Mouse (Mus musculus) thymus, adult 18-20 months (tissue): Measurements from ENCODE around the gene Scrt2.
"Not testable (repeated sequence)": the region's sequence is repeated elsewhere in the genome, so short reads cannot be mapped to it uniquely, and the experiment has no call there.

Experiments
- DNase-seq, 2 experiments: peaks; one replicate each; pipeline ENCODE4 v3.0.0; 2022; ENCODE audit warnings: mixed read lengths in 2 of 2

The Scrt2 gene

GRCm38 (mm10) chr2:152080685-152081541 lies at the start of gene Scrt2:
Gene Scrt2 (plus strand): TSS chr2:152081529.
- DNase-seq, result no peak

- no peak for DNase-seq
Observed at GRCm38 (mm10) chr2:152040101-152040500, 41.2 kb upstream of the Scrt2 start.

- DNase-seq, result no peak
Observed at GRCm38 (mm10) chr2:152047116-152048002, 34.0 kb upstream of the Scrt2 start.

GRCm38 (mm10) chr2:152048003-152048980 lies 33.0 kb upstream of the Scrt2 start:
- DNase-seq, result no peak

- no peak for DNase-seq
Observed at GRCm38 (mm10) chr2:152048981-152049441, 32.3 kb upstream of the Scrt2 start.

- no peak for DNase-seq
Observed at GRCm38 (mm10) chr2:152049611-152050270, 31.6 kb upstream of the Scrt2 start.

GRCm38 (mm10) chr2:152050316-152050715 lies 31.0 kb upstream of the Scrt2 start:
- DNase-seq, result no peak

- DNase-seq, result no peak
Observed at GRCm38 (mm10) chr2:152051985-152052384, 29.3 kb upstream of the Scrt2 start.

GRCm38 (mm10) chr2:152055406-152055805 lies 25.9 kb upstream of the Scrt2 start:
- DNase-seq, result no peak

- no peak for DNase-seq
Observed at GRCm38 (mm10) chr2:152056368-152057251, 24.7 kb upstream of the Scrt2 start.

- DNase-seq, result no peak
Observed at GRCm38 (mm10) chr2:152057252-152057563, 24.1 kb upstream of the Scrt2 start.

- not testable (repeated sequence) for DNase-seq
Observed at GRCm38 (mm10) chr2:152062817-152063216, 18.5 kb upstream of the Scrt2 start.

GRCm38 (mm10) chr2:152068660-152069433 lies 12.5 kb upstream of the Scrt2 start:
- DNase-seq, result no peak

GRCm38 (mm10) chr2:152069434-152069786 lies 11.9 kb upstream of the Scrt2 start:
- DNase-seq, result no peak

- DNase-seq, result no peak
Observed at GRCm38 (mm10) chr2:152069941-152070340, 11.4 kb upstream of the Scrt2 start.

- no peak for DNase-seq
Observed at GRCm38 (mm10) chr2:152074521-152074920, 6.8 kb upstream of the Scrt2 start.

- DNase-seq, result no peak
Observed at GRCm38 (mm10) chr2:152075294-152075889, 5.9 kb upstream of the Scrt2 start.

- DNase-seq, result no peak
Observed at GRCm38 (mm10) chr2:152077337-152077736, 4.0 kb upstream of the Scrt2 start.

GRCm38 (mm10) chr2:152081641-152082448 lies 516 bp downstream of the Scrt2 start:
- peak; percentile 36 to 40 for DNase-seq
